Mouse (Mus musculus): Measurements from ENCODE around the gene Cmtm1. TPM values are rescaled to one million over a fixed set of nuclear protein-coding genes. Genes with fewer than 3 reads are reported as not detected.
"Not testable (repeated sequence)": the region's sequence is repeated elsewhere in the genome, so short reads cannot be mapped to it uniquely, and the experiment has no call there.

Gene Cmtm1
- total and polyA plus RNA-seq, 2 experiments from 2014 or later = not detected

DNA sequence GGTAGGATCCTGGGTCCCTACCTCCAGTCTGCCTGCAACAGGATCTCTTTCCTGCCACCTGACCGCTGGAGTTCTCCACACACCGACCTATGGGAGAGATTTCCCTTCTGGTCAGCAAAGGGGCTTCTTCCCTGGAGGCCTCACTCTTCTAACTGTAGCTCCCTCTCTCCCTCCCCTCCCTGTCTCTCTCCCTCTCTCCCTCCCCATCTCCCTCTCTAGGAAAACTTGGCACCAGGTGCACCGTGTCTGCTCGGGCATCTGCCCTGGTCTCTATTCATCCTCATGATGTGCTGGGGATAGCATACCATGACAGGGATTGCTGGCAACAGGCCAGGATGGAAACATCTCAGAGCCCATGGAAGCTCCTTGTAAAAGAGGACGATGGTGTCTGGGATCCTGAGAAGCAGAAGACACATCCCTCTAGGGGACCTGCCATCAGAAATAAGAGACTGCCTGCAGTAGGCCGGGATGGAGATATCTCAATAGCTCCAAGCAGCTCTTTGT lies 41.0 kb downstream of the Cmtm1 start:
- Histone ChIP-seq H3K27ac (no peak overlapping the region), H3K9me3 (ENCODE audit: low read length) (no peaks in the 10 kb centered on the region), H3K27me3 (ENCODE audit: insufficient read depth, low read length) (no peaks in the 10 kb centered on the region), H3K4me2 (ENCODE audit: low read depth, low read length) (no peak overlapping the region), H3K36me3 (ENCODE audit: insufficient read depth, low read length) (no peaks in the 10 kb centered on the region), H3K4me3 (ENCODE audit: low read length) (no peak overlapping the region), H3K9ac (replicated peaks; ENCODE audit: low read length) (no peak overlapping the region), H3K4me1 (ENCODE audit: insufficient read depth, low read length) (no peaks in the 10 kb centered on the region)
- WGBS = 65% methylated on average over 6 of the region's 6 CpGs
- DNase-seq (ENCODE audit: low spot score) (peak; percentile 18), ATAC-seq (no peak)
- TF ChIP-seq CTCF (IDR thresholded peaks at IDR 0.05; ENCODE audit: low read depth) = no peak

- ATAC-seq = no peak
- TF ChIP-seq CTCF (IDR thresholded peaks at IDR 0.05; ENCODE audit: low read depth) = no peak
- H3K27ac ChIP-seq = no peak overlapping the region
Measured at GRCm38 (mm10) chr8:104268368-104268767, 41.6 kb downstream of the Cmtm1 start.

DNA sequence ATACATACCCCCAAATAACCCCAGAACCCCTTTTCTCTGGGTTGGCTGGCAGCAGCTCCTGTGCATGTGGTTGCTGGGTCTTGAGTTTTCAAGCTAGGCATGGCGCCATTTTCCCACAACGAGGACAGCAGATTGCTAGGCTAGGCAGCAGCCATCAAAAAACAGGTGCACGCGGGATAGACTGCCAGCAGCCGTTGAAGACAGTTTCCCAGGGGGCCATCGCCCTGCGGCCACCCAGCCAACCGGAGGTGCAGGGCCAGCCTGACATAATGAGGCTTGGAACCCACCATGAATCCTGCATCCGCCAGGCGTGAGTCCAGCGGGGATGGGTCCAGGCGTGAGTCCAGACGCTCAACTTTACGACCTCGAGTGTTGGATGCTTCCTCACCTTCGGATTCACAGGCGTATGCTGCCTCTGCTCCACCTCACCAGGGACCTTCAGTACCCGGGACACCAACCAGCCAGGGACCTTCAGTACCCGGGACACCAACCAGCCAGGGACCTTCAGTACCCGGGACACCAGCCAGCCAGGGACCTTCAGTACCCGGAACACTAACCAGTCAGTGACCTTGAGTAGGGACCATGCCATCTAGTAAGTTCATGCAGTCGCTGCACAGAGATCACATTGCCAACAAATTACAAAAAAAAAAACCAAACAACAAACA lies 45.5 kb downstream of the Cmtm1 start:
- not testable (repeated sequence) for H3K9ac ChIP-seq (replicated peaks; ENCODE audit: low read length); ATAC-seq; H3K9me3 ChIP-seq (ENCODE audit: low read length); H3K4me1 ChIP-seq (ENCODE audit: insufficient read depth, low read length); H3K36me3 ChIP-seq (ENCODE audit: insufficient read depth, low read length); DNase-seq (ENCODE audit: low spot score); H3K27ac ChIP-seq; H3K4me3 ChIP-seq (ENCODE audit: low read length); H3K4me2 ChIP-seq (ENCODE audit: low read depth, low read length); H3K27me3 ChIP-seq (ENCODE audit: insufficient read depth, low read length)
- 90% methylated on average over 22 of the region's 22 CpGs for WGBS

More at GRCm38 (mm10) chr8:104268368-104268767, 41.6 kb downstream of the Cmtm1 start:
- H3K9me3 ChIP-seq (ENCODE audit: low read length) = no peaks in the 10 kb centered on the region
- no peak overlapping the region for H3K9ac ChIP-seq (replicated peaks; ENCODE audit: low read length)
- H3K27me3 ChIP-seq (ENCODE audit: insufficient read depth, low read length) = no peaks in the 10 kb centered on the region
- no peak for DNase-seq (ENCODE audit: low spot score)
- no peak overlapping the region for H3K4me3 ChIP-seq (ENCODE audit: low read length)
- no peaks in the 10 kb centered on the region for H3K4me1 ChIP-seq (ENCODE audit: insufficient read depth, low read length)
- no peak overlapping the region for H3K4me2 ChIP-seq (ENCODE audit: low read depth, low read length)
- H3K36me3 ChIP-seq (ENCODE audit: insufficient read depth, low read length) = no peaks in the 10 kb centered on the region

DNA sequence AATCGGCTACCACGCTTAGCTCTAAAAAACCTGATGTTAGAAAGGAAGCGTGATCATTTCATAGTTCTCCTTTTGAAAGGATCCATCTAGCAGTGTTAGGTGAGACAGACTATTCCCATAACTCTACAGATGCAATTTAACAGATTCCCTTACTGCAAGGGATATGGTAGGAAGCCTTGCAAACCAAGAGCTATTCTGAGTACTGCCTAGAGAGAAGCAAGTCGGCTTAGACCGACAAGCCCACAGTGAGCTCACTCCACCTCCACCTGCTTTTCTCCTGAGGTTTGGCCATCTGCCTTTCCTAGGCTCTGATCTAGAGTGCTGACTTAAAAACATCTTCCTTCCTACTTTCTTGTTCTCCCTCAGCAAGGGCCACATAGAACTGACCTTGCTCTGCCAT lies 48.1 kb downstream of the Cmtm1 start:
- not testable (repeated sequence) for H3K27ac ChIP-seq; H3K9me3 ChIP-seq (ENCODE audit: low read length); H3K36me3 ChIP-seq (ENCODE audit: insufficient read depth, low read length); ATAC-seq; H3K4me3 ChIP-seq (ENCODE audit: low read length); H3K27me3 ChIP-seq (ENCODE audit: insufficient read depth, low read length); DNase-seq (ENCODE audit: low spot score); H3K9ac ChIP-seq (replicated peaks; ENCODE audit: low read length); H3K4me2 ChIP-seq (ENCODE audit: low read depth, low read length); H3K4me1 ChIP-seq (ENCODE audit: insufficient read depth, low read length)
- 87% methylated on average over 5 of the region's 5 CpGs for WGBS

GRCm38 (mm10) chr8:104253016-104253415 lies 56.9 kb downstream of the Cmtm1 start:
- Histone ChIP-seq H3K4me1 (ENCODE audit: insufficient read depth, low read length) (peaks cover 6% of the 10 kb centered on the region; the same call in 1 of the 2 replicates), H3K4me2 (ENCODE audit: low read depth, low read length) (no peak overlapping the region), H3K27ac (no peak overlapping the region), H3K9ac (replicated peaks; ENCODE audit: low read length) (no peak overlapping the region), H3K4me3 (ENCODE audit: low read length) (no peak overlapping the region), H3K9me3 (ENCODE audit: low read length) (no peaks in the 10 kb centered on the region), H3K27me3 (ENCODE audit: insufficient read depth, low read length) (no peaks in the 10 kb centered on the region), H3K36me3 (ENCODE audit: insufficient read depth, low read length) (peaks cover 2% of the 10 kb centered on the region)
- ATAC-seq = no peak
- no peak for DNase-seq (ENCODE audit: low spot score)
- peak; percentile 48 for TF ChIP-seq CTCF (IDR thresholded peaks at IDR 0.05; ENCODE audit: low read depth)
- 86% methylated on average over 3 of the region's 3 CpGs for WGBS

DNA sequence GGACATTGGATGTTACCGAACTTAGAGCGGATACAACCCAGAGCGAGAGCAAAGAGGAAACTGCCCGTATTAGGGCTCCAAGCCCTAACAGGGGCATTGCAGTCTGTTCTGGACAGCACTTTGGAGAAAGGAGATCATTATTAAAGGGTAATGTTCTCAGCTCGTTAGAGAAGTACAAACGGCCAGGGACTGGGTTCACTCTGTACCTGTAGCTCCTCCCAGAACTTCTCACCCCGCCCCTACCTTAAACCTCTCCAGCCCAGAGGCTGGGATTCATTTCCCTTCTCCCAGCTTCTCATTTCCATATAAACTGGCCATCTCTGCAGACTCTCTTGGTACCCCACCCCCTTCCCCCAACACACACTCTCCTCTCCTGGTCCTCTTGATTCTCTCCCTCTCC lies 58.5 kb downstream of the Cmtm1 start:
- TF ChIP-seq CTCF (IDR thresholded peaks at IDR 0.05; ENCODE audit: low read depth) = no peak
- ATAC-seq (no peak), DNase-seq (ENCODE audit: low spot score) (no peak)
- Histone ChIP-seq H3K36me3 (ENCODE audit: insufficient read depth, low read length) (no peaks in the 10 kb centered on the region), H3K4me3 (ENCODE audit: low read length) (peak overlapping the region; percentile 72), H3K4me2 (ENCODE audit: low read depth, low read length) (peak overlapping the region; percentile 92), H3K9ac (replicated peaks; ENCODE audit: low read length) (peak overlapping the region; percentile 40; the same call in 1 of the 2 replicates), H3K4me1 (ENCODE audit: insufficient read depth, low read length) (peaks cover 6% of the 10 kb centered on the region), H3K27ac (no peak overlapping the region), H3K27me3 (ENCODE audit: insufficient read depth, low read length) (no peaks in the 10 kb centered on the region), H3K9me3 (ENCODE audit: low read length) (no peaks in the 10 kb centered on the region)
- WGBS = under 1% methylated on average over 7 of the region's 7 CpGs
